Mouse (Mus musculus) adrenal gland (tissue): ENCODE measurements around the gene Cspg5.

Source experiments
- intact Hi-C: fragments of 180-260 bp; cut with DNase I; formaldehyde crosslinking; loops from one replicate; pipeline ENCODE4 v1.15.1; 2025
- long read RNA-seq, 2 experiments: library from polyadenylated mRNA; unstranded; transcript quantifications; one replicate each; pipeline ENCODE4 v2.0.0; 2020; ENCODE audit warnings: borderline replicate concordance in 1 of 2; ENCODE audit not compliant: insufficient replicate concordance in 1 of 2

The Cspg5 gene
- long read RNA-seq, experiment 1, partial matches to known transcripts: 1 of 5 reads
- long read RNA-seq, experiment 1, other reads (novel, unspliced or antisense): 0 of 5 reads
- long read RNA-seq, experiment 2, partial matches to known transcripts: 0 of 3 reads
- long read RNA-seq, experiment 2, other reads (novel, unspliced or antisense): 0 of 3 reads

GRCm38 (mm10) chr9:110243221-110243833 is at the start of gene Cspg5:
Gene Cspg5 (plus strand): TSS chr9:110243783.
- intact Hi-C loops: no loop called here

DNA sequence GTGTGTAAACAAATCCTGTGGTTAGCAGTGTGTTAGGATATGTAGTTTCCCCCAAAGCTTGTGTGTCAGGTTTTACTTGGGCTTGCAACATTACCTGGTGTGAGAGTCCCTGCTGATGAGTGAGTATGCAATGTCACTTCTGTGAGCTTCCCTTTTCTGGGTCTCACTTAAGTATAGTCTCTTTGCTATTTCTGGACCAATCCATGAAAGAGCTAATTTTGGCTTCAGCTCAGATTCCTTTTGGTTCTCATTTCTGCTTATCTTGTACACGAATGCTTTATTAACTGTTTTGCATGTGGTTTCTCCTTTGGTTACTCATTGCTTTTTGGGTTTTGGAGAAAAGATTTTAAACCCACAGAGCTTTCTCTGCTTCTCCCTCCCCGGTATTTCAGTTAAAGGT is 43.7 kb upstream of the Cspg5 start:
- intact Hi-C loops: no loop called here

GRCm38 (mm10) chr9:110205526-110206404 is 37.8 kb upstream of the Cspg5 start:
- intact Hi-C loops: no loop called here

DNA sequence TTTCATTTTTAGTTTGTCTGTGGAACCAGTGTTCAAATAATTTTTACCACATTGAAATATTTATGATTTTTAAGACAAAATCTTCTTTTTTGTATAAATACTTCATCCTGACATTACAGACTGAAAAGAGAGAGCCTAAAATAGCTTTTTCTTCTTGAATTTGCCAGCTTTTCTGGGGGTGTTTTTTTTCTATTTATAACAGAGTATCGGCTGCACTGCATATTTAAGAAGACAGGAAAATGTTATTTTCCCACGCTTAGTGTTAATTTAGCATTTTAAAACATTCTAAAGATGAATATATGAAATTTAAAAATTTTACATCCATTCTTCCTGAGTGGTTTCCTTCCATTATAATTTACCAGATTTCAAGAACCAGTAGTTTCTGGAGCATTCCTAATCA is 37.1 kb upstream of the Cspg5 start:
- intact Hi-C loops: no loop called here

DNA sequence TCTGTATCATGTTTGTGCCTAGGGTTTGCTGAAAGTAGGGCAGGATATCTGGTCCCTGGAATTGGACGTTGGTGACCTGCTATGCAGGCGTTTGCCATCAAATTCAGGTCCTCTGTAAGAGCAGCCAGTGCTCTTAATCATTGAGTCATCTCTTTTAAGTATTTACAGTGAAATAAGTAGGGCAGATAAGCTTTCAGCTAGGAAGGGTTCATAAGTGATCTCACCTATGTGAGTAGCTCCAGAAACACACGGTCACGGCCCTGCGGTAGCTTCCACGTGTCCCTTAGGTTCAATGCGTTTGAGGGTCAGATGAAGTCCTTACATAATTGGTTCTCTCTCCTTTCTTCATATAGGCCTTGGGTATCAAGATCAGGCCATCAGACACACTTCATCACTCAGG is 35.3 kb upstream of the Cspg5 start:
- intact Hi-C loops: no loop called here

GRCm38 (mm10) chr9:110208967-110209366 is 34.6 kb upstream of the Cspg5 start:
- intact Hi-C loops: no loop called here

- intact Hi-C loops: no loop called here
These were observed 19.3 kb upstream of the Cspg5 start for GRCm38 (mm10) chr9:110224273-110224672.

GRCm38 (mm10) chr9:110226191-110226590 is 17.4 kb upstream of the Cspg5 start:
- intact Hi-C loops: no loop called here

DNA sequence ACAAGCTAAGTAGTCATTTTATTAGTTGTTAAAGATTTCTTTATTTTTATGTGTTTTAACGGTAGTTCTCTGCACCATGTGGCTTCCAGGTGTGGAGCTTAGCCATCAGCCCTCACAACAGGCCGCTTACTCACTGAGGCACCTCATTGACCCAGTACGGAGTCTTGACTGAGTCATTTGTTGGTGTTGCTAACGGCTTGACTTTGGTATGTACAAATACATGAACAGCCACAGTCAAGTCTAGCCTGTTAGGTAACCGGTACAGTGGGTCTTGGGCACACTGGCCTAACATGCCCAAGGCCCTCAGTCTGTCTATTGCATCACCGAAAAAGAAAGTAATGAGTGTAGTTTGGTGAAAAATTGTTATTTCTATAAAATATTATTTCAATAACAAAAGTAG is 14.9 kb upstream of the Cspg5 start:
- intact Hi-C loops: no loop called here

DNA sequence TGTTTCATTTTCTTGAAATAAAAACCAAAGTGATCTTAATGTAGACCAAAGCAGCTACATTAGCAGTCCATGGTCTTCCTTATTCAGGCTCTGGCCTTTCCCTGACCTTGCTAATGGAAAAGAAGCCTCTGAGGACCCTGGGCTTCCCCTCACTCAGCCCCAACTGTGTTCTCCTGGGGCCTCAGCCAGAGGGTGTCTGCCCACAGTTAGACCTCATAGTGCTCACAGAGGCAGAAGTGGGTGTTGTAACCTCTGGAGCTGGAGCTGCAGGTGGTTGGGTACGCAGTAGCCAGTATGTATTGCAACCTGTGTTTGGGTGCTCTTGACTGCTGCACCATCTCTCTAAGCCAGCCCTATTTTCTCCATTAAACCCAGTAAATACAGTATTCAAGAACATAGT is 14.5 kb upstream of the Cspg5 start:
- intact Hi-C loops: no loop called here

DNA sequence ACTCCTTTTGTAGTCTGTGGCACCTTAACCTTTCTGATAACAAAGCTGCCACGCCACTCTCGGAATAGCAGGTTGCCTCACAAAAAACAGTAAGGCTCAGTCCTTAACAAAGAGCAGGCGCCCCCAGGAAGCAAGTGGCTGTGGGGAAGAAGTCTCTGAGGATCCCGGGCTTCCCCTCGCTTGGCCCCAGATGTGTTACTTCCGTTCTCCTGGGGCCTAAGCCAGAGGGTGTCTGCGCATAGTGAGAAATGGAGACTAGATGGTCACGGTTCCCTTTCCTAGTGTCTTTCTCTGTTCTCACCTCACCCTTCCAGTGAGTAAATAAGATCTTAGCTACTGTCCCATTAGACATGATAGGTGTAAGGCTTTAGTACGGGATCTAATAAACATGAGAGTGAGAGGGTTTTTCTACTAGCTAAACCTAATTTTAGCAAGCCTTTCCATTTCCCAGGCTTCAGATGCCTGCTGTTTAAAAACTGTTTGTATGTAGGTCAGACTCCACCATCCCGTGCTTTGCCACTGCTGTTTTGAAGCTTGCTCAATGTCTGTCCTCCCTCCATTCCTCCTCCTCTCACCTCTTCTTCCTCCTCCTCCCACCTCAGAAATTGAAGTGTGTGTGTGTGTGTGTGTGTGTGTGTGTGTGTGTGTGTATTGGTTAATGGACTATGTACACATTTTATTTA is 13.9 kb upstream of the Cspg5 start:
- intact Hi-C loops: no loop called here

- intact Hi-C loops: no loop called here
These were observed 13.1 kb upstream of the Cspg5 start for GRCm38 (mm10) chr9:110230395-110231071.

DNA sequence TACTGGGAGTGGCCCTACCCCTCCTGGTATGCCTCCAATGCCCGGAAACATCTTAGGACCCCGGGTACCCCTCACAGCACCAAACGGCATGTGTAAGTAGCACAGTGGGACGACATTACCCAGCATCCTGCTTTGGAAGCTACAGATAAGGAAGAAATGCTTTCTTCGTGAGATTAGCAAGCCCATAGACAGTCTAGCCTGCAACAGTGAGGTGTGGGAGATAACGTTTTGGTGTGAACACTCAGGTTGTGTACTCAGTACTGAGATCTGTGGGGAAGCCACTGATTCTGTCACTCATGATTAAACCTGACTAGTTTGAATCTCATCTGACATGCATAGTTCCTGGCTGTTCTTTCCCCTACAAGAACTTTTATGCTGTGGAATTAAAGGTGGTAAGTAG is 8.6 kb upstream of the Cspg5 start:
- intact Hi-C loops: no loop called here

DNA sequence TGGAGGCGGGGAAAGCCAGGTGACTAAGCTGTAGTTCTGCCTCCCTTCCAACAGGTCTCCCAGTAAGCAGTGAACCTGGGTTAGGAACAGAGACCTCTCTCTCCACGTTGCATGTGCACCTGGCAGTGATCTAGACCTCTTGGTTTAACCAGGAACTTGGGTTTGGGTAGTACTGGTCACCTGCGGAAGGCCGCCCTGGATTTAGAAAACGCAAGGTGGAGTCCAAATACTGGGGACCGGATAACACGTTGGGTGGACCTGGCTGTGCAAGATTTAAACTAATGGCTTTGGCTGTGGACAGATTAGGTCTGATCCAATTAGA is 945 bp downstream of the Cspg5 start:
- intact Hi-C loops: no loop called here

DNA sequence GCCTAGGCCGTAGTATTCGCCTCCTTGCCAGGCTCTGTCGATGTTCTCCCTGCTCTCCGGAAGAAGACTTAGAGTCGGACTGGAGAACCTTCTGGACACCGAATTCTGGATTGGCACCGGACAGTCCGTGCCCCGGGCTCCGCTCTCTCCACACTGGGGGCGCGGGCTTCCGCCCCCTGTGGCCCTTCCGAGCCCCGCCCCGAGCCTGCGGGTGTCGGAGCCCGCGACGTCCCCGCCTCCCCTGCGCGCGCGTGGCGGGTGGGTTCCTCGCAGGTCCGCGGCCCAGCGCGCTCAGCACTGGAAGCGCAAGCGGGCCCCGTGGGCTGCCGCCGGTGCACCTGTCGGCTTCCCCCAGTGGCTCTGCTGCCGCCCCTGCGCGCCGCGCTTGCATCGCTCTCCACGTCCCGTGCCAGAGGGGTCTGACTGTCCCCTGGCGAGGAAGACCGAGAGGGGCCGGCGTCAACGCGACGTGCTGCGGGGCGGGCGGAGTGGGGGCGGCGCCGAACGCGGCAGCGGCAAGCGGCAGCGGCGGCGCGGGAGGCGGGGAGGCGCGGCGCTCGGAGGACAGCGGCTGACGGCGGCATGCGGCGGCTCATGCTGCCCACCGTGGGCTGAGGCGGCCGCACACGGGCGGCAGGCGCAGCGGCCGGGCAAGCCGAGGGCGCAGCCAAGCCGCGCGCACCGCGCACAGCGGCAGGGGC is 1.5 kb downstream of the Cspg5 start:
- intact Hi-C loops: loop anchor here (5.0 kb wide), 1 partner anchor 47 kb away; no protein-coding TSS in a partner anchor

- intact Hi-C loops: loop anchor here (5.0 kb wide), 1 partner anchor 47 kb away; no protein-coding TSS in a partner anchor
These were observed 2.2 kb downstream of the Cspg5 start for GRCm38 (mm10) chr9:110245590-110246320.

DNA sequence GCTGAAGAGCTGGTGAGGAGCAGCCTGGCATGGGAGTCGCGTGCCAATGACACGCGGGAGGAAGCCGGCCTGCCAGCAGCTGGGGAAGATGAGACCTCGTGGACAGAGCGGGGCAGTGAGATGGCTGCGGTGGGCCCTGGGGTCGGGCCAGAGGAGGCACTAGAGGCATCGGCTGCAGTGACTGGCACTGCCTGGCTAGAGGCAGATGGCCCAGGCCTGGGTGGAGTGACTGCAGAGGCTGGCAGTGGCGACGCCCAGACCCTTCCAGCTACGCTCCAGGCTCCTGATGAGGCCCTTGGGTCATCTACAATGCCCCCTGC is 2.7 kb downstream of the Cspg5 start:
- intact Hi-C loops: loop anchor here (5.0 kb wide), 1 partner anchor 46 kb away; no protein-coding TSS in a partner anchor

DNA sequence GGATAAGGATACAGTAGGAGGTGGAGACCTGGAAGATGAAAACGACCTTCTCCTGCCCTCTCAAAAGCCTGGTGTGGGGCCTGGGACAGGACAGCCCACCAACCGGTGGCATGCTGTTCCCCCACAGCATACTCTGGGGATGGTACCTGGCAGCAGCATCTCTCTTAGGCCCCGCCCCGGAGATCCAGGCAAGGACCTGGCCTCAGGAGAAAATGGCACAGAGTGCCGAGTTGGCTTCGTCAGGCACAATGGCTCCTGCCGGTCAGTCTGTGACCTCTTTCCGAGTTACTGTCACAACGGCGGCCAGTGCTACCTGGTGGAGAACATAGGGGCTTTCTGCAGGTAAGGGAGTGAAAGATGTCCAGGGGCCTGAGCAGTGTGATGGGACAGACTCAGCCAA is 3.5 kb downstream of the Cspg5 start:
- intact Hi-C loops: loop anchor here (5.0 kb wide), 1 partner anchor 45 kb away; no protein-coding TSS in a partner anchor

- intact Hi-C loops: loop anchor here (5.0 kb wide), 1 partner anchor 43 kb away; no protein-coding TSS in a partner anchor
These were observed 5.3 kb downstream of the Cspg5 start for GRCm38 (mm10) chr9:110248861-110249260.
